Mouse (Mus musculus): ENCODE data around the gene Qtrt2. TPM values are rescaled to one million over a fixed set of nuclear protein-coding genes. Genes with fewer than 3 reads are reported as not detected.

The Qtrt2 gene
- polyA plus RNA-seq, 1 experiment, result 9.5 TPM

GRCm38 (mm10) chr16:43858941-43859476 lies 67.6 kb downstream of the Qtrt2 start:
- no peak overlapping the region for H3K4me2 ChIP-seq (ENCODE audit: low read depth)
- H3ac ChIP-seq (ENCODE audit: control insufficient read depth, insufficient read length), result no peak overlapping the region
- peaks cover 14% of the 10 kb centered on the region for H3K36me3 ChIP-seq (ENCODE audit: control insufficient read depth, insufficient read depth)
- no peaks in the 10 kb centered on the region for H3K27me3 ChIP-seq (ENCODE audit: control insufficient read depth, insufficient read depth, insufficient read length)
- TF ChIP-seq MYOG (IDR thresholded peaks at IDR 0.05; ENCODE audit: control insufficient read depth in 1 of 3, insufficient read depth in 1 of 3, insufficient read length in 2 of 3, low read depth in 2 of 3) (no peak), SRF (IDR thresholded peaks at IDR 0.05; ENCODE audit: control insufficient read depth, insufficient read length, low read depth) (no peak), TCF12 (IDR thresholded peaks at IDR 0.05; ENCODE audit: insufficient read depth, poor library complexity, severe bottlenecking) (no peak), POLR2A (IDR thresholded peaks at IDR 0.05; ENCODE audit: insufficient read length, low read depth) (no peak), POLR2AphosphoS2 (IDR thresholded peaks at IDR 0.05; ENCODE audit: insufficient read length, low read depth) (no peak), MAX (IDR thresholded peaks at IDR 0.05; ENCODE audit: low read depth) (no peak), CEBPB (IDR thresholded peaks at IDR 0.05; ENCODE audit: insufficient read depth, poor library complexity, severe bottlenecking) (no peak), MYOD1 (IDR thresholded peaks at IDR 0.05; ENCODE audit: control insufficient read depth in 1 of 3, insufficient read length in 2 of 3, low read depth in 2 of 3) (no peak), REST (IDR thresholded peaks at IDR 0.05; ENCODE audit: insufficient read depth, insufficient read length) (no peak), USF1 (IDR thresholded peaks at IDR 0.05; ENCODE audit: low read depth) (no peak), E2F4 (IDR thresholded peaks at IDR 0.05; ENCODE audit: insufficient read depth) (no peak), TCF3 (IDR thresholded peaks at IDR 0.05; ENCODE audit: insufficient read length, low read depth) (no peak)
- no peaks in the 10 kb centered on the region for H3K79me2 ChIP-seq (ENCODE audit: control insufficient read depth, insufficient read depth)
- no peak overlapping the region for H3K4me3 ChIP-seq

- Histone ChIP-seq H3K4me3 (no peak overlapping the region), H3K79me2 (ENCODE audit: control insufficient read depth, insufficient read depth) (no peaks in the 10 kb centered on the region), H3K36me3 (ENCODE audit: control insufficient read depth, insufficient read depth) (no peaks in the 10 kb centered on the region), H3ac (ENCODE audit: control insufficient read depth, insufficient read length) (no peak overlapping the region), H3K27me3 (ENCODE audit: control insufficient read depth, insufficient read depth, insufficient read length) (no peaks in the 10 kb centered on the region), H3K4me2 (ENCODE audit: low read depth) (no peak overlapping the region)
- TF ChIP-seq POLR2AphosphoS2 (IDR thresholded peaks at IDR 0.05; ENCODE audit: insufficient read length, low read depth), result no peak
- no peak for TF ChIP-seq CEBPB (IDR thresholded peaks at IDR 0.05; ENCODE audit: insufficient read depth, poor library complexity, severe bottlenecking)
- no peak for TF ChIP-seq TCF12 (IDR thresholded peaks at IDR 0.05; ENCODE audit: insufficient read depth, poor library complexity, severe bottlenecking)
- TF ChIP-seq REST (IDR thresholded peaks at IDR 0.05; ENCODE audit: insufficient read depth, insufficient read length), result no peak
- no peak for TF ChIP-seq SRF (IDR thresholded peaks at IDR 0.05; ENCODE audit: control insufficient read depth, insufficient read length, low read depth)
- TF ChIP-seq MAX (IDR thresholded peaks at IDR 0.05; ENCODE audit: low read depth), result no peak
- no peak for TF ChIP-seq MYOG (IDR thresholded peaks at IDR 0.05; ENCODE audit: control insufficient read depth in 1 of 3, insufficient read depth in 1 of 3, insufficient read length in 2 of 3, low read depth in 2 of 3)
Observed at GRCm38 (mm10) chr16:43849839-43850238, 76.8 kb downstream of the Qtrt2 start.

GRCm38 (mm10) chr16:43841236-43841635 lies 85.4 kb downstream of the Qtrt2 start:
- H3ac ChIP-seq (ENCODE audit: control insufficient read depth, insufficient read length), result no peak overlapping the region
- TF ChIP-seq USF1 (IDR thresholded peaks at IDR 0.05; ENCODE audit: low read depth) (no peak), SRF (IDR thresholded peaks at IDR 0.05; ENCODE audit: control insufficient read depth, insufficient read length, low read depth) (no peak), REST (IDR thresholded peaks at IDR 0.05; ENCODE audit: insufficient read depth, insufficient read length) (no peak), MYOD1 (IDR thresholded peaks at IDR 0.05; ENCODE audit: control insufficient read depth in 1 of 3, insufficient read length in 2 of 3, low read depth in 2 of 3) (peak in 1 of 3 experiments; percentile 18)
- H3K4me3 ChIP-seq, result no peak overlapping the region
- H3K27me3 ChIP-seq (ENCODE audit: control insufficient read depth, insufficient read depth, insufficient read length), result no peaks in the 10 kb centered on the region
- no peaks in the 10 kb centered on the region for H3K36me3 ChIP-seq (ENCODE audit: control insufficient read depth, insufficient read depth)
- no peaks in the 10 kb centered on the region for H3K79me2 ChIP-seq (ENCODE audit: control insufficient read depth, insufficient read depth)
- peak overlapping the region; percentile 13 for H3K4me2 ChIP-seq (ENCODE audit: low read depth)

DNA sequence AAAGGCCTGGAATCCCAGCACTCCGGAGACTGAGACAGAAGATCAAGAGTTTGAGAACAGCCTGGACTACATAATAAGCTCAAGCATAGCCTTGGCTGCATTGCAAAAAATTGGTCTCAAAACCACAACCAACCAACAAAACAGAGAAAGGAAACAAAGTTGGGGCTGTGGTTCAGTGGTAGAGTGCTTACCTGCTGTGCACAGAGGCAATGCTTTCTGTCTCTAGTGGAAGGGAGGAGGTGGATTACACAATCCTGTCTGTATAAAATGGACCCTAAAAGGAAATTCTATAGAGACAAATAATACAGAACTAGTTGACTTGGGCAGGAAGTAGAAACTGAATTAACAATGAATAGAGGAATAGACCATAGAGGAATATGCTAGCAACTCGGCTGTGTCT lies 94.7 kb downstream of the Qtrt2 start:
- Histone ChIP-seq H3K4me2 (ENCODE audit: low read depth) (no peak overlapping the region), H3ac (ENCODE audit: control insufficient read depth, insufficient read length) (no peak overlapping the region), H3K36me3 (ENCODE audit: control insufficient read depth, insufficient read depth) (no peaks in the 10 kb centered on the region), H3K4me3 (no peak overlapping the region), H3K79me2 (ENCODE audit: control insufficient read depth, insufficient read depth) (no peaks in the 10 kb centered on the region), H3K27me3 (ENCODE audit: control insufficient read depth, insufficient read depth, insufficient read length) (no peaks in the 10 kb centered on the region)
- no peak for TF ChIP-seq MYOG (IDR thresholded peaks at IDR 0.05; ENCODE audit: control insufficient read depth in 1 of 3, insufficient read depth in 1 of 3, insufficient read length in 2 of 3, low read depth in 2 of 3)
- no peak for TF ChIP-seq MYOD1 (IDR thresholded peaks at IDR 0.05; ENCODE audit: control insufficient read depth in 1 of 3, insufficient read length in 2 of 3, low read depth in 2 of 3)
- no peak for TF ChIP-seq USF1 (IDR thresholded peaks at IDR 0.05; ENCODE audit: low read depth)
- TF ChIP-seq SRF (IDR thresholded peaks at IDR 0.05; ENCODE audit: control insufficient read depth, insufficient read length, low read depth), result no peak
- no peak for TF ChIP-seq E2F4 (IDR thresholded peaks at IDR 0.05; ENCODE audit: insufficient read depth)
- no peak for TF ChIP-seq TCF3 (IDR thresholded peaks at IDR 0.05; ENCODE audit: insufficient read length, low read depth)
- no peak for TF ChIP-seq POLR2AphosphoS2 (IDR thresholded peaks at IDR 0.05; ENCODE audit: insufficient read length, low read depth)
- TF ChIP-seq TCF12 (IDR thresholded peaks at IDR 0.05; ENCODE audit: insufficient read depth, poor library complexity, severe bottlenecking), result no peak
- TF ChIP-seq CEBPB (IDR thresholded peaks at IDR 0.05; ENCODE audit: insufficient read depth, poor library complexity, severe bottlenecking), result no peak
- no peak for TF ChIP-seq POLR2A (IDR thresholded peaks at IDR 0.05; ENCODE audit: insufficient read length, low read depth)
- no peak for TF ChIP-seq REST (IDR thresholded peaks at IDR 0.05; ENCODE audit: insufficient read depth, insufficient read length)
- TF ChIP-seq MAX (IDR thresholded peaks at IDR 0.05; ENCODE audit: low read depth), result no peak

- Histone ChIP-seq H3K27me3 (ENCODE audit: control insufficient read depth, insufficient read depth, insufficient read length) (no peaks in the 10 kb centered on the region), H3K79me2 (ENCODE audit: control insufficient read depth, insufficient read depth) (no peaks in the 10 kb centered on the region), H3K4me2 (ENCODE audit: low read depth) (no peak overlapping the region), H3K4me3 (no peak overlapping the region), H3ac (ENCODE audit: control insufficient read depth, insufficient read length) (no peak overlapping the region), H3K36me3 (ENCODE audit: control insufficient read depth, insufficient read depth) (no peaks in the 10 kb centered on the region)
- TF ChIP-seq MYOG (IDR thresholded peaks at IDR 0.05; ENCODE audit: control insufficient read depth in 1 of 3, insufficient read depth in 1 of 3, insufficient read length in 2 of 3, low read depth in 2 of 3), result no peak
Observed at GRCm38 (mm10) chr16:43827492-43827891, 99.1 kb downstream of the Qtrt2 start.

All from myocyte (in vitro differentiated cells).